Mouse (Mus musculus) thymus, postnatal 36 days (tissue): ENCODE measurements around the gene Cacna1e.

Source experiments
- DNase-seq, 2 experiments: peaks; one replicate each; pipeline ENCODE4 v3.0.0; 2022; ENCODE audit warnings: mixed read lengths in 2 of 2

Cacna1e gene

DNA sequence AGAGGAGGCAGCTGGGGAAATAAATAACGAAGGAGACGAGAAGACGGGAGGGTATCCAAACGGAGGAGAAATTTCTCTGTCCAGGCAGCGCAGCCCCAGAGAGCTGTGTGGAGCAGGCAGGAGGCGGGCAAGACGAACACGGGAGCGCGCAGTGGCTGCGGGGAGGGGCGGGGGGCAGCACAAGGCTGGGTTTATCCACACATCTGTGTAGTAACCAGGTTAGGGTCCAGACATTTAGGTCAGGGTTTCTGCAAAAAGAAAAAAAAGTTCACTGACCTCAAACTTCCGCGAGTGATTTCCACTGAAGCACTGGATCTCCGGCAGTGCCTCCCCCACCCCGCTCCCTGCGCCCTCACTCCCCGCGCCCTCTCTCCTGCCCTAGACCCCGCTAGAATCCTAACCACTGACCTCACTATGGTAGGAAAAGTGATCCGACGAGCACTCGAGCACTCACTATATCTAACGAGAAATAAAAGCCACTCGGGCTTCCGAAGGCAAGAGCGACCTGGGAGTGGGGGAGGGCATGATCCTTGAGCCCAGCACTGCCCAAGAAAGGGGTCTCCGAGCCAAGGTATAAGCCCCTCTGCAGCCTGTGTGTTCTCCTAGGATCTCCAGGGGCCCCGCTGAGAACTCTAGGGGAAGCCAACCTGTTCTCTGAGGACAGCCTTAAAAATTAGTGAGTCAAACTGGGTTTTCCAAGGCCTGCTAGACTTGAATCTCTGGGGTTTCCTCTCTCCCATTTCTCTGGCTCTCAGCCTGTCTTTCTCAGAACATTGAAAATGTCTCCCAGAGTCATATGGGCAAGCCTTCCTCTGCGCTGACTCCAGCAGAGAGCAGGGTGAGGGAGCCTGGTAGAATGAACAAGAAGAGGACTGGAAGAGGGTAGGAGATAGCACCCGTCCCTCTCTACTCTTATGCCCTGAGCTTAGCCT lies at the start of gene Cacna1e:
Gene Cacna1e, minus strand, starts transcription at position 227 of the 932 bp plus-strand sequence.
- DNase-seq: no peak

DNA sequence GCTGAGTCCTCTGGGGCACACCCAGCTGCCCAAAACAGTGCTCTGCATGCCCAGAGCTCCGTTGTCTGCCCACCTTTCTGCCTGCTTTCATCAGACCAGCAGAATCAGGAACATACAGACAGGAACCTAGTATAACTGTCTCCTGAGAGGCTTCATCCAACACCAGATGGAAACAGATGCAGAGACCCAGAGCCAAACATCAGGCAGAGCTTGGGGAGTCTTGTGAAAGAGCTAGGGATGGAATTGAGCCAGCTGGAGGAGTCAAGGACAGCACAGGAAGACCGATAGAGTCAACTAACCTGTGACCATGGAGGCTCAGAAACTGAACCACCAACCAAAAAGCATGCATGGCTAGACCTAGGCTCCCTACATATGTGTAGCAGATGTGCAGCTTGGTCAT lies 34.1 kb upstream of the Cacna1e start:
- no peak for DNase-seq

DNA sequence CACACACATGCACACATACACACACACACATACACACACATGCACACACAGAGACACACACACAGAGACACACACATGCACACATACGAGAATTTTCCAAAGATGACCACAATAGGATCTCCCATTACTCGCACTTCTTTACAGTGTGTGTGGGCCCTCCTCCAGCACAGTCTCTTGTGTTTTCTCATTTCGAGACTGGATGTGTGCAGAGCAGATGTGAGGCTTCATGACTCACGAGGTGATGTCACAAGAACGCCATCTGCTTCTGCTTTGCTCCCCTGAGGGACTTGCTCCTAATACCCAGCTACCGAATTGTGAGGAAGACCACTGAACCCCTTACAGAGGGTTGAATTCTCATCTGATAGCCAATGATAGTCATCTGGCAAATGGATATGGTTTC lies 33.1 kb upstream of the Cacna1e start:
- DNase-seq: no peak

DNA sequence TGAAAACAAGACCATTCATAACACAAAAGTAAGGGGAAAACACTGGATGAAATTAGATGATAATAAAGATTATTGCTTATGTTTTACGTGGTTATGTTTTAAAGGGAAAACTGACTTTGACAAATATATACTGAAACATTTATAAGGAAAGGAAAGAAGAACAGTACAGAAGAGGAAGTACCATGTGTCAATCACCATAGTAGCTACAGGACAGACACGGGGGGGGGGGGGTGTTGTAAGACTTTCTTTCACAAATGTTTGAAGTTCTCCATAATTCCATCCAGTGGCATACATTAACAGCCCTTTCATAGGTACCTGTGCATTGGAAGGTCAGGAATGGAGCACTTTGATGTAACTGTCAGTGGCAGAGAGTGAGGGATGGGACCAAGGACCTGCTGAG lies 25.3 kb upstream of the Cacna1e start:
- no peak for DNase-seq

DNA sequence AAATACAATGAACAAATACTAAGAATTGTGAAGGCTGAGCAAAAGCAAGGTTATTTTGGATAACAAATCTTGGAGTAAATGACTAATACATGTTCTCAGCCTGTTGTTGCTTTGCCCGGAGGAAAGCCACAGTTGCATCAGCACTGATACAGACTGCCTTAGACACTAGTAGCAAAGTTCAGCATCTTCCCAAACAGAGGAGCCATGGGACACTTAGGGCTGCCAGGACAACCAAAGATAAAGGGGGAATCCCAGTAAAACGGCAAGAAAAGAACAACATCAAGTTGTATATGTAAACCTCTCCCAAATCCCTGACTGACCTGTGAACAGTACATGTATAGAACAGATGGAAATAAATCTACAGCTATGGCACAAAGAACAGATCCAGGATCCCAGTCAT lies 13.1 kb upstream of the Cacna1e start:
- no peak for DNase-seq

DNA sequence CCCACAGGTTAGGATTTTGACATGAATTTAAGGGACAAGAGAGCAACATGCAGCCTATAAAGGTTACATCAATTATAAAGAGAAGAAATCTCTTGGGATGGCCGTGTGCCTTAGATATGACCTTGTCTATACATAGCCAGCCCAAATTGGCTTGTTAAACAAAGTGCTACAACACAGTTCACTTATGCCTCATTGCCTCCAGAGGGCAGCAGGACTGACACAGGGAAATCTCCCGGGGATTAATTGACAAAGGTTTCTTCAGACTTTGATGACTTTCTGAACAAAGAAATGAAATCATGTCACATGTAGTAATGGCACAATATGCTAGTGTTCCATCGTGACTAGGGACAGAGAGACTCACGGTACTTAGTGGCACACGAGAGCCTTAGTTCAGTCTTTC lies 5.9 kb upstream of the Cacna1e start:
- DNase-seq: no peak

DNA sequence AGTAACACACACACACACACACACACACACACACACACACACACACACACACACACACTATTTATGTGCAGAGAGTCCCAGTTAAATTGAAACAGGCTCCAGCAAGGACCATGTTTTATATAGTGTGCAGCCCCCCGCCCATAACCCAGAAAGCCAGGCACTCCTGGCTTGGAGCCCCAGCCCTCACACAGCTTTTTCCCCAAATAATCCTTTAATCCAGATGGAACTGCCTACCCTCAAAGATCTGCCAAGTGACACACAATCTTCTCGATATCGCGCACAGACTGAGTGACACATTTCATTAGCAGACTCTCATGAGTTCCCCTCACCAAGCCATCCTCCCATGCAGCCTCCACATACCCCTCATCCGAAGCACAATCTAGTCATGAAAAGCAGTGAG lies 4.2 kb upstream of the Cacna1e start:
- DNase-seq: no peak

DNA sequence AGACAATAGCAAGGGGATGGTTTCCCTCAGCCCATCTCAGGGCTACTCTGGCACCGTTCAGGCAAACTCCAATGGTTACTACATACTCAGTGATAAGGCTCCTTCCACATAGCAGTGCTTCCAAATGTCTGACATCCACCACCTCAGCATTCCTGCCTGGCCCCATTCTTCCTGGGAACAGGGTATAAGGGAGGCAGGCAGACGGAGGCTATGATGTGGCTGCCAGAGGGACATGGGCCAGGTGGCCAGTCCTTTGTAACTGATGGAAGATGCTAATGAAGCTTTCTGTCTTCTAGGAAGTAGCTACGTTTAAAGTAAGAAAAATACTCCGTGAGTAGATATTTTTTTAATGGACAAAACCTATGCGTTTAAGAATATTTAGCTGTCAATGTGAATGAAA lies 3.7 kb upstream of the Cacna1e start:
- no peak for DNase-seq

DNA sequence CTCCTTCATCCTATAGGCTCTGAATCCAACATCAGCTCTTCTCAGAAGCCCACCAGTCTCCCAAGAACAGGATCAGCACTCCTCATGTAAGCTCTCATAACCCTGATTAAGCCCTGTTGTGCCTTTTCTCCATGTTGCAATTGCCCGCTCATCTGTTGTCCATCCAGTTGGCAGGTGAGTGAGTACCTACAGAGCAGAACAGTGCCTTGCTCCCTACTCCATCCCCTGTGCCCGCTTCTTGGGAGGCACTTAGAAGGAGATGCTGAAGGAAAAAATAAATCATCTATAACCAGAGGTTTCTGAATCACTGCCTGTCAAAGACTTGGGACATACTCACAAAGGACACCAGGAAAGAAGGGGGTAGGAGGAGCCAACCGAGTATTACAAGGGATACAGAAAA lies 3.2 kb upstream of the Cacna1e start:
- DNase-seq: no peak

DNA sequence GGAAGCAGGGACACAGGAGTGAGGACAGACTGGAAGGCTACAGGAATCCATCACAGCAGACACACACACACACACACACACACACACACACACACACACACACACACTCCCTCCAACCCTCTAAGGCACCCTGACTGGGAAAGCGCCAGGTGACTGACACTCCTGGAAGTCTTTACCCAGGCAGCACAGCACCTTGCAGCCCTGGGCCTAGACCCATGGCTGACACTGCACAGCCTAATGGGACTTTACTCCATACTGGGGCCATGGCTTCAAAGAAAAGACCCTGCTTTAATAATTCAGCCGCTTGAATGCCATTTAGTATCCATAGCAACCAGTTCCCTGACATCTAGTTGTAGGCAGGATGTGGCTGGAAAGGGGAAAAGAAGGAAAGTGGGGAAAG lies 2.3 kb upstream of the Cacna1e start:
- no peak for DNase-seq

DNA sequence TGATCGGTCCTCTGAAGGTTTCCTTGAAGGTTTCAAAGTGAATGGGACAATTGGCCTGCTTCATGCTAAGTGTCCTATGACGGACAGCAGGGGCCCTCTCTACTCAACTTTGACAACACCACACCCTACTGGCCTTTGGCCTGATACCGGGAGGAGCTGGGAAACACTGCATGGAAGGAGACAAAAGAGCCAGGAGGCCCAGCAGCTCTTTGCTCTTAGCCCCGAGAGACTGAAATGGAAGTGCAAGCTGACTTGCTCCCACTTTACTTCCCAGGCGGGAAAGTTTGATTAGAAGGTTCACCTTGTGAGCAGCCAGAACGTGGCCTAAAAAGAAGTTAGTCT lies 877 bp upstream of the Cacna1e start:
- DNase-seq: no peak

DNA sequence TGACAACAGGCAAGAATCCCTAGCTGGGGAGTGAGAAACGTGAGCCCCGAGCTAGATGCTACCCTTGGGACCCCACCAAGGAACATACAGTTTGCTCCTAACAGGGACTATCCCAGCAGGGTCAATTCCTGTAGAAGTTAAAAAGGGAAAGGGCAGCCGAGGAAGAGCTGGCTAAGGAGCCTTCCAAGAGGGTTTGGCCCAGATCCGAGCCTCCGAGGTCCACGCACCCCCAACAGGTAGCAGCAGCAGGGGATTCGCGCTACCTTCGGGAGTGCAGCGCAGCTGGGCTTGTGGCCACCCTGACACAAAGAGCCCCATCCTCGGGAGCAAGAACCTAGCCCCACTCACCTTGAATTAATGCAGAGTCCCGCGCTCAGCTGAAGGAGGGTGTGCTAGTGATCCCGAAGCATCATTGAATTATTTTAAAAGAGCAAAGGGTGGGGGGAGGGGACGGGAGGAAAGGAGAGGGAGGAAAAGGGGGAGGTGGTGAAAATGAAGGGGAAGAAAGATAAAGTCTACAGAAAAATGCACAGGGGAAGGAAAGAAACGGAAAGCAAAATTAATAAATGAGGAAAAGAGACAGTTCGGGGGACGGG lies 607 bp downstream of the Cacna1e start:
- DNase-seq: no peak

DNA sequence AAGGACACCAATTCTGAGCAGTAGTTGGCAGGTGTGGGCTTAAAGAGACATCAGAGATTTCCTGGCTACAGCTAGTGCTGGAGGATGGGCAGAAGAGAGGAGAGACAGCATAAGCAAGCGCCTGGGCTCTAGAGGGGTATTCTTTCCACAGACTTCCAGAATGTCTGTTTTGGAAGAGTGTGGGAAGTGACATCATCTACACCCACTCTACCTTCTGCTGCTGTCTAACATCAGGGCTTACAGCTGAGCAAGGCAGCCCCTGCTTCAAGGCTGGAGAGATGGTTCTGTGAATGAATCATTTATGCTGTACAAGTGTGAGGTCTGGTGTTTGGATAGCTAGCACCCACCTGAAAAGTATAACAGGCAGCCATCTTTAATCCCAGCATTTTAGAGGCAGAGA lies 18.3 kb downstream of the Cacna1e start:
- no peak for DNase-seq

DNA sequence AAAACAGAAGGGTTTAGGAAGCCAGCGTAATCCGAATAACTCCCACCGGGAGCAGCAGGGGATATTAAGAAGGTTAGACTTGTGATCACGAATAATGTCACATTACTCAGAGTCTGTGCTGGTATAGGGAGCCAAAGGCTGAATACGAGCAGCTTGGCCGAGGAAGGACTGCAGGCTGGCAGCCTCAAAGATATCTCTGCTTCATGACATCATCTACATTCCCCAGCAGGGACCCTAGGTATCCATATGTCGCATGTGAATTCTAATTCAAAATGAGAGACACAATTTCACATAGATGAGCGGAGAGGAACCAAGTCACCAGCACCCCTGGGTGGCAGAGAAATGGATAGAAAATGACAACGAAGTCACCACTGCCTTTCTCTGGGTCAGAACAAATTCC lies 22.9 kb downstream of the Cacna1e start:
- DNase-seq: no peak

DNA sequence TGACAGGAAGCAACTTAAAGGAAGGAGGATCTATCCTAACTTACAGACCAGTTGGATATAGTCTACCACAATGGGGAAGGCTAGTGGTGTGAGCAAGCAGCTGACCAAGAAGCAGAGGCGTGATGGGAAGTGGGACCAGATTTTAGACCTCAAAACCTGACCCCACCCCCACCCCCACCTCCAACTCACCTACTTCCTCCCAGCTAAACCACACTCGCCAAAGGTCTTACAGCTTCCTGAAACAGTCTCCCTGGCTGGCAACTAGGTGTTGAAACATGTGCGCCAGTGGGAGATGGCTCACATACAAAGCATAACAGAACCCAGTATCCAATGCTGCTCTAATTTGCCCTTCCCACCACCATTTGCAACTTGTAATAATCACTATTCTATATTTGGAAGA lies 29.7 kb downstream of the Cacna1e start:
- no peak for DNase-seq

DNA sequence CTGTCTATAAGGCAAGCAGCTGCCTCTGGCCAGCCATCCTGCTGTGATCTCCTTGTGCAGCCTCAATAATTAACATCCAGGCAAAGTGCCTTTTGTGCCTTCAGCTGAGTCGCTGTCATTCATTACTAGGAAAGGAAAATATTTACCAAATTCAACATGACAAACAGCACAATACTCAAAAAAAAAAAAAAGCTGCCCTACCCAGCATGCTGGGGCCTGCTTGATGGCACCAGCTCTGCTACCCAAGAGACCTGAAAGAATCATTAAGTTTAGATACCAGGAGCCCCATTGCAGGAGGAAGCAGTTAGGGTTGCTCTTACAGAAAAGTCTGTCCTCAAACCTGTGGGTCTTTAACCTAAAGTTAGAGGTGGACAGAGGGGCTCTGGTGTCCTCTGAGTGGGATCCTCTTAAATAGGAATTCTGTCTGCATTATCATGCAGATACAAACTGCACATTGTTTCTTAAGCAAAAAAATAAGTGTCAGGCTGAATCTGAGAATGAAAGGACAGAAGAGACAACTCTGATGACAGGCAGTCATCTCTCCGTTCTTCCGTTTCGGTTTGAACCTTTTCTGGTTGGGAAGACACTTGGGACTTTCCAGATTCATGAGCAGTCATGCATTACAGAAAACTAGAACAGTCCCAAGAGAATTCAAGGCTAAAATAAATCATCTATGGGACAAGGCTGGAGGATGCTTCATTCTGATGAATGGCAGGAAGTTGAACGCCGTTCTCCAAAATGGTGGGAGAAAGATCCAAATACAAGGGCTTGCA lies 33.6 kb downstream of the Cacna1e start:
- DNase-seq: no peak

DNA sequence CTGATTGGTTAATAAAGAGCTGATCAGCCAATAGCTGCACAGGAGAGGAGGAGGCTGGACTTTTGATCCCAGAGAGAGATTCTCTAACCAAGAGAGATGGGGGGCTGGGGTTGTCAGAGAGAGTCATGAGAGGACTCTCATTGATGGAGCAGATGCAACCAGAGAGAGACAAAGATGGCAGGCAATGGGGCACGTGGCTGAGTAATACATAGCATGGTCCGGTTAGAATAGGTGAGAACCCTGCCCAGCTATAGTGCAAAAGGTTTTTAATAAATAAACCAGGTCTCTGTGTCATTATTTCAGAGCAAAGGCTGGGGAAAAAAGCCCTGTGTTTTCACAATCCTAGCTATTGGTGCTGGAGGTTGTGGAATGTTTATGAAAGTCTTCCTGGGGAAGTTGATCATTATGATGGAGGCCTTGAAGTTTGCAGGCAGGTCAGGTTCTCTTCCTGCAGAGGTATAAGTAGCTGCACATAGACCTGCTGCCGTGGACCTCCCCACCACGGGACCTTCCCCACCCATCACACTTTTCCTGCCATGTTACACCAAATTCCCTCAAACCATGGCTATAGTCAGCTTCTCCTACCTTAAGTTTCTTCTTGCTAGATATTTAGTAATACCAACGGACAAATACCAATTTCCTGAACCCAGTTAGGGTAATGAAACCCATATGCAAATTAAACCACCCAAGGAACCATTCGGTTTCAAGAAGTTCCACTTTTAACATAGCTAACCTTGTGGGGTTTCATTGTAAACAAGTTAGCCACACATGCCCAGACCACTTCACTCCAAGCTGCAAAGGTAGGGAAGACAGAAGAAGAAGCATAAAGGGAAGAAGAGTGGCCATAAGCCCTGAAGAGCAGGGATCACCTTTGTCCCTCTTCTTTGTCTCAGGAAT lies 35.4 kb downstream of the Cacna1e start:
- DNase-seq: no peak

DNA sequence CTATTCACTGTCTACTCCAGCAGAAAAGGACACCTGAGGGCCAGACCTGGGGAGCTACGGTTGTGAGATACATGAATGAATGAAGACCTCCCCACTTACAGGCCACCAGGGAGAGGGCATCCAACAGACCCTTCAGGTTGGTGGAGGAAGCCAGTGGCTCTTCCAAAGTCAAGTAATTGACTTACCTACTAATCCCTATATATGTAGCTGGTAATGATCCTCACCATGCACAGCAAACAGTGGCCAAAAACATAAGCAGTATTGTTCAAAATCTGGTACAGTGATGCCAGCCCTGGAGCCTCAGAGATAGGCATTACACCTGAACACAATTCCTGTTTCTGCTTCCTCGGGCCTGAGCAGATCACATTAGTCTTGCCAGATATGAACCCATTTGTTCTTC lies 37.4 kb downstream of the Cacna1e start:
- DNase-seq: no peak

DNA sequence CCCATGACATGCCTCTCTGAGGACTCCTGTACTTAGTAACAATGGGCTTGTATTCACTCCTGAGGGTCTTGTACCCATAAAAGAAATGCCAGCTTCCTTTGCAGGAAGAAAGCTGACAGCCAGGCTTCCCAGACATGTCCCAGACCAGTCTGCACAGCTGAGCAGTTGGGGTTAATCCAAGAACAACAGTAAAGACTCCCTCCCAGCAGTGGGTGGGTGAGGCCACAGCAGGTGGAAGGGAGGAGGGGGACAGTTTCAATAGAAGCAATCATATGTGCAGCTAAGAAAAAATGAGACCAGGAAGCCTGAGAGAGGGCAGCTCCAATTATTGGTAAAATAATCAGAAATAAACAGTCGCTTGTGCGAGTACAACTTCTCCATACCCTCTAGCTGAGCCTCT lies 40.9 kb downstream of the Cacna1e start:
- no peak for DNase-seq

DNA sequence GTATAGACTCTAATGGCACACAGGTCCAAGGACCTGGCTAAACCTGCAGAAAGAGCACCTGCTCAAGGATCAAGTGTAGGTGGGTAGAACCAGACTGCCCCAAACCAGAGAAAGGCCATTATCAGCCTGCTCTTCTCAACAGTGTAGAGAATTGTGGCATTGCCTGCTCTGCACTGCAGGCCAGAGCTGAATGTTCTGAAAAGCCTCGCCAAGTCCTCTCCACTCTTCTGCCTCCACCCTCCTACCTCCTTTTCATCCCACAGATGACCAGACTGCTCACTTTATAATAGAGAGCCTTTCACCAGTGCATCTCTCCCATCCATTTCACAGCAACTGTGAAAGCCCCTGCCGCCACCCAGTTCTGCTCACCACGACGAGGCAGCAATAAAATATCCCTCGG lies 42.0 kb downstream of the Cacna1e start:
- no peak for DNase-seq

DNA sequence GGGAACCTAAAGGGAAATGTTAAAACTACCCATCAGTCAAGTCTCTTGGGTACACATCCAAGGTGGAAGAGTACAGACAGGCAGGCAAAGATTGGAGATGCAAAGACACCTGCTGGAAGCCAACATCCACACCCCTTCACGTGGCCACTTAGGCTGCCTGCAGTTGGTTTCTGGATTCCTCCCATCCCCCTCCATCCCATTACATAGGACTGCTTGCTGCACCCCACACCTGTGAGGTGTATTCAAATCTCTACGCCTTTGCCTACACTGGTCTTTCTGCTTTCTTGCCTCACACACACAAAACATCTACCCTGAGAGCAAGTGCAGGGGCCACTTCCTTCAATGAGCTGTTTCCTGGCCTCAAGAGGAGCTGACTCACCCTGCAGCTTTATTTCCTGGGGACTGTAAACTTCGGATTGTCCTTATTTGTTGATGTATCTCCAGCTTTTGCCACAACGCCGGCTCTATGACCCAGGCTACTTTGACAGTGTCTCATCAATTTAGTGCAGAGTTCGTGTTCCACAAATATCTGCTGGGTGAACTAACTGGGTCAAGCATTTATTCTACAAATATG lies 43.2 kb downstream of the Cacna1e start:
- DNase-seq: no peak

DNA sequence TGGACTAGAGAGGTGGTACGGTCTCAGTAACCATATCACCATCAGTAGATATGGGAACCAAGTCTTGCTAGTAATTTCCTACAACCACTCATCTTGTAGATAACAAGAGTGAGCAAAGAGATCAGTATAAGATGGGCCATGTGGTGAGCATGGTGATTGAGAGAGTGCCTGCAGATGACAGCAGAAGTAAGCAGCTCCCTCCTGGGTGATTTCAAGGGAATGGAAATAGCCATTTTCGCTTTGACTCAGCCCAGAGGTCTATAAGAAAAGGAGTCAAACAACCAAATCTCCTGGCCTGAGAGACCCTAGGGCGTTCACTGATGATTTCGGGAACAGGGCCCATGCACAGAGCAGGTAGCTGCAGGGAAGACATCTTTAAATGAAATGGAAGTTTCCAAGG lies 45.0 kb downstream of the Cacna1e start:
- no peak for DNase-seq

DNA sequence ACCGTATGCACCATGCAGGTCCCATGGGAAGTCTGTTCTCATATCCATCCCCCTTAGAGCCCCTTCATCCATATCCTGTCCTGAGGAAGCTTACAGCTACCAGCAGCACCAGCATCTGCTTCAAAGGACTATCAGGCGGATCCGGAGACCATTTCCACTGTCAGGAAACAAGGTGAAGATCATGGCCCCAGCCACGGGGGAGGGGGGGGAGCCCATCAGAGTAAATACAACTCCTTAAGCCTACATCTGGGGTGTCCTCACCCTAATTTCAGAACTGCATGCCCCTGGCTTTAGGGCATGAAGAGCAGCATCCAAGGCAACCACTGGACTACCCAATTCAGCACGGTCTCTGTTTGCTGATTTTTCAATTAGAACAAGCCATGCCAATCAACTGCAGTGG lies 47.8 kb downstream of the Cacna1e start:
- DNase-seq: no peak
